Mouse (Mus musculus) urinary bladder, postnatal 36 days (tissue): ENCODE results near the gene Hnrnpl.

Source experiments
- DNase-seq, 2 experiments: peaks; one replicate each; pipeline ENCODE4 v3.0.0; 2022; ENCODE audit warnings: low spot score in 2 of 2, mixed read lengths in 1 of 2

The Hnrnpl gene

GRCm38 (mm10) chr7:28808221-28808941, at the start of gene Hnrnpl:
Hnrnpl (plus strand) TSS chr7:28808541.
- DNase-seq: peak; percentile 63

GRCm38 (mm10) chr7:28758623-28759022, 49.7 kb upstream of the Hnrnpl start:
- DNase-seq: no peak

GRCm38 (mm10) chr7:28761907-28762306, 46.4 kb upstream of the Hnrnpl start:
- DNase-seq: no peak

- no peak for DNase-seq
Measured at GRCm38 (mm10) chr7:28765211-28765610, 43.1 kb upstream of the Hnrnpl start.

GRCm38 (mm10) chr7:28766173-28766879, 42.0 kb upstream of the Hnrnpl start, which contains the start of gene Sirt2:
Sirt2 (plus strand) TSS chr7:28766735.
- peak; percentile 92 to 98 for DNase-seq

- no peak for DNase-seq
Measured at GRCm38 (mm10) chr7:28766910-28767309, 41.4 kb upstream of the Hnrnpl start.

GRCm38 (mm10) chr7:28767462-28767965, 40.8 kb upstream of the Hnrnpl start, which contains the start of gene Nfkbib:
Nfkbib (minus strand) TSS chr7:28767512.
- no peak for DNase-seq

- DNase-seq: no peak
Measured at GRCm38 (mm10) chr7:28769414-28769958, 38.9 kb upstream of the Hnrnpl start.

GRCm38 (mm10) chr7:28770309-28770708, 38.0 kb upstream of the Hnrnpl start:
- DNase-seq: no peak

- DNase-seq: no peak
Measured at GRCm38 (mm10) chr7:28771867-28772266, 36.5 kb upstream of the Hnrnpl start.

GRCm38 (mm10) chr7:28773163-28773562, 35.2 kb upstream of the Hnrnpl start:
- DNase-seq: no peak

- no peak for DNase-seq
Measured at GRCm38 (mm10) chr7:28774164-28774563, 34.2 kb upstream of the Hnrnpl start.

- no peak for DNase-seq
Measured at GRCm38 (mm10) chr7:28775129-28775528, 33.2 kb upstream of the Hnrnpl start.

GRCm38 (mm10) chr7:28778825-28779224, 29.5 kb upstream of the Hnrnpl start:
- DNase-seq: no peak

GRCm38 (mm10) chr7:28780067-28780658, 28.2 kb upstream of the Hnrnpl start:
- DNase-seq: peak; percentile 80 to 88

GRCm38 (mm10) chr7:28780857-28781256, 27.5 kb upstream of the Hnrnpl start:
- DNase-seq: no peak

- DNase-seq: no peak
Measured at GRCm38 (mm10) chr7:28781261-28781663, 27.1 kb upstream of the Hnrnpl start.

- no peak for DNase-seq
Measured at GRCm38 (mm10) chr7:28785161-28785560, 23.2 kb upstream of the Hnrnpl start.

- DNase-seq: no peak
Measured at GRCm38 (mm10) chr7:28787884-28788283, 20.5 kb upstream of the Hnrnpl start.

GRCm38 (mm10) chr7:28788307-28789195, 19.8 kb upstream of the Hnrnpl start, which contains the start of gene Rinl:
Rinl (plus strand) TSS chr7:28788969.
- no peak for DNase-seq

GRCm38 (mm10) chr7:28789235-28789634, 19.1 kb upstream of the Hnrnpl start:
- no peak for DNase-seq
